In genomic region chr1:170308503-170308902, GRCm38 (mm10) we compare ENCODE assay signal across 21 mouse cellular contexts. TPM values are rescaled to one million over a fixed set of nuclear protein-coding genes. Genes with fewer than 3 reads are reported as not detected.
A peak's percentile ranks its signal among the peaks of the same experiment; 100 is the strongest.
DNase-seq lines count a peak whose midpoint lies in the region; ATAC-seq and TF ChIP-seq lines count a peak whose summit lies in the region.
"Had no signal": no experiment of that assay in that cellular context is flagged by ENCODE, and none has a peak within 500 bp of the region (broad histone marks: within the 10 kb centered on the region; RNA-seq: fewer than 3 reads in every experiment).

Spata46 (plus strand) TSS chr1:170308803.

- peak; percentile 17 for DNase-seq in forebrain, embryonic 11.5 days (ENCODE audit: low spot score)
- no peak for DNase-seq in testis, postnatal 14 days (ENCODE audit: low spot score)
- DNase-seq: adrenal gland, adult 2 months; adrenal gland, adult 8-10 months; adrenal gland, postnatal 10 days; adrenal gland, postnatal 14 days; adrenal gland, postnatal 25 days; adrenal gland, postnatal 36 days; B cell, adult 2 months; cerebellum, adult 11 months; cerebellum, adult 11-12 months; cerebellum, adult 18-20 months had no signal

- no peaks in the 10 kb centered on the region for H3K4me1 ChIP-seq in forebrain, embryonic 11.5 days (replicated peaks; ENCODE audit: control insufficient read depth, insufficient read depth, low read length)
- peaks cover 6% of the 10 kb centered on the region; the same call in 1 of the 2 replicates for H3K4me1 ChIP-seq in forebrain, embryonic 12.5 days
- no peaks in the 10 kb centered on the region; the same call in 1 of the 2 replicates for H3K4me1 ChIP-seq in testis, adult 2 months (ENCODE audit: control insufficient read depth, insufficient read depth, low read length)

- peak; percentile 89; the same call in 1 of the 2 replicates for TF ChIP-seq POLR2A in testis, adult 2 months (IDR thresholded peaks at IDR 0.05; ENCODE audit: control insufficient read depth, low read depth, low read length)

- H3K36me3 ChIP-seq in forebrain, embryonic 11.5 days (ENCODE audit: control insufficient read depth, insufficient read depth, low read length): no peaks in the 10 kb centered on the region
- 0 out of 2 replicates have a peak, but pooled peaks cover 3% of the 10 kb centered on the region for H3K36me3 ChIP-seq in forebrain, embryonic 12.5 days (replicated peaks)
- H3K36me3 ChIP-seq in testis, adult 2 months (ENCODE audit: control insufficient read depth, insufficient read depth, low read length): no peaks in the 10 kb centered on the region
- H3K36me3 ChIP-seq: G1E had no signal

- TF ChIP-seq CTCF in testis, adult 2 months (IDR thresholded peaks at IDR 0.05; ENCODE audit: control insufficient read depth, insufficient read depth, insufficient replicate concordance, low read depth, low read length): no peak

- WGBS in forebrain, embryonic 11.5 days: 94% methylated on average over 4 of the region's 4 CpGs
- WGBS in forebrain, embryonic 12.5 days: 92% methylated on average over 4 of the region's 4 CpGs

- no peak for ATAC-seq in forebrain, embryonic 11.5 days (replicated peaks; ENCODE audit: low FRiP score)
- ATAC-seq in forebrain, embryonic 12.5 days (ENCODE audit: low FRiP score): no peak
- ATAC-seq: activated CD4-positive, CD25-positive, alpha-beta regulatory T cell, adult 4 months; CD4-positive, CD25-positive, alpha-beta regulatory T cell, adult 4 months; Patski had no signal

- no peak within 1 kb of the TSS for H3K4me2 ChIP-seq in forebrain, embryonic 11.5 days (ENCODE audit: low read depth, low read length, severe bottlenecking)
- H3K4me2 ChIP-seq in forebrain, embryonic 12.5 days: no peak within 1 kb of the TSS

- H3K9me3 ChIP-seq in forebrain, embryonic 11.5 days (ENCODE audit: control insufficient read depth, low read length): no peaks in the 10 kb centered on the region
- H3K9me3 ChIP-seq in forebrain, embryonic 12.5 days: no peaks in the 10 kb centered on the region
- H3K9me3 ChIP-seq: G1E had no signal

- no peak within 1 kb of the TSS for H3K4me3 ChIP-seq in forebrain, embryonic 11.5 days (ENCODE audit: low read depth, low read length)
- H3K4me3 ChIP-seq in forebrain, embryonic 12.5 days (replicated peaks): no peak within 1 kb of the TSS
- peak within 1 kb of the TSS; percentile 78 for H3K4me3 ChIP-seq in testis, adult 2 months (ENCODE audit: control insufficient read depth, low read depth, low read length)

- no peaks in the 10 kb centered on the region for H3K27me3 ChIP-seq in forebrain, embryonic 11.5 days (ENCODE audit: control insufficient read depth, insufficient read depth, low read length)
- H3K27me3 ChIP-seq in forebrain, embryonic 12.5 days: no peaks in the 10 kb centered on the region
- no peaks in the 10 kb centered on the region for H3K27me3 ChIP-seq in testis, adult 2 months (ENCODE audit: control insufficient read depth, insufficient read depth, low read length)
- H3K27me3 ChIP-seq: CH12.LX, Patski had no signal

- no peak within 1 kb of the TSS for H3K27ac ChIP-seq in forebrain, embryonic 11.5 days (ENCODE audit: low read depth, low read length)
- no peak within 1 kb of the TSS for H3K27ac ChIP-seq in forebrain, embryonic 12.5 days
- no peak within 1 kb of the TSS for H3K27ac ChIP-seq in testis, adult 2 months (ENCODE audit: control insufficient read depth, insufficient read depth, low read depth, low read length)

- no peak within 1 kb of the TSS for H3K9ac ChIP-seq in forebrain, embryonic 11.5 days (ENCODE audit: low read length)
- H3K9ac ChIP-seq in forebrain, embryonic 12.5 days: no peak within 1 kb of the TSS

RNA-seq across cellular contexts. Expression of gene Spata46, which starts in this region (rescaled TPM):
- 1.6 and 3.2 TPM in 2 replicates for polyA plus RNA-seq in forebrain, embryonic 11.5 days (2014; fragmentation: Nextera tagmentation; extraction: Ambion mirVana)
- polyA plus RNA-seq in forebrain, embryonic 12.5 days (2016; fragmentation: Nextera tagmentation; extraction: Ambion mirVana): 1.5 and 2.1 TPM in 2 replicates
- polyA plus RNA-seq in testis, adult 2 months (2012; rRNA removed): 881 and 963 TPM in 2 replicates
- polyA plus RNA-seq: activated CD4-positive, CD25-positive, alpha-beta regulatory T cell, adult 4 months; adrenal gland, adult 2 months; brain, embryonic 14.5 days; C2C12; CD4-positive, CD25-positive, alpha-beta regulatory T cell, adult 4 months; G1E had no signal

Comparison
In these comparisons a context has a peak if more than half of its experiments do, and no peak if none do; other contexts are left out.
1. RNA of gene Spata46 (polyA plus RNA-seq): 881 to 963 TPM in testis, adult 2 months; 1.6 to 3.2 TPM in forebrain, embryonic 11.5 days and 1.5 to 2.1 TPM in forebrain, embryonic 12.5 days; every median in the first group is over 100 times any median in the second.